Mouse (Mus musculus) midbrain, postnatal 0 days (tissue): ENCODE measurements around the gene Gpr1. TPM values are rescaled to one million over a fixed set of nuclear protein-coding genes. Genes with fewer than 3 reads are reported as not detected.
A peak's percentile ranks its signal among the peaks of the same experiment; 100 is the strongest.
"Not testable (repeated sequence)": the region's sequence is repeated elsewhere in the genome, so short reads cannot be mapped to it uniquely, and the experiment has no call there.

Experiments used
- ATAC-seq: fragments of 200-750 bp; cut with Nextera tagmentation; 2 replicates; pipeline ENCODE4 v1.8.0; 2017; ENCODE audit warnings: moderate number of reproducible peaks, mild to moderate bottlenecking, moderate TSS enrichment, moderate library complexity; ENCODE audit not compliant: low FRiP score
- DNase-seq: peaks from one replicate; pipeline ENCODE4 v3.0.0-alpha.2; 2015; ENCODE audit warnings: low spot score
- H3K27ac ChIP-seq: fragments of 300-500 bp; sonication (generic); 2 replicates; pipeline ENCODE4 v1.5.1; 2014; ENCODE audit warnings: low read depth, mild to moderate bottlenecking, low read length, mixed read lengths
- H3K27me3 ChIP-seq: fragments of 300-500 bp; sonication (generic); 2 replicates; pipeline ENCODE4 v1.6.1; 2014; ENCODE audit warnings: low read length, control low read depth, mixed read lengths; ENCODE audit not compliant: insufficient read depth
- H3K36me3 ChIP-seq: fragments of 300-500 bp; sonication (generic); 2 replicates; pipeline ENCODE4 v1.6.1; 2014; ENCODE audit warnings: low read length, control low read depth, mixed read lengths; ENCODE audit not compliant: insufficient read depth
- H3K4me1 ChIP-seq: fragments of 300-500 bp; sonication (generic); 2 replicates; pipeline ENCODE4 v1.6.1; 2014; ENCODE audit warnings: mild to moderate bottlenecking, control low read depth, antibody characterized with exemption, low read length, mixed read lengths; ENCODE audit not compliant: insufficient read depth
- H3K4me2 ChIP-seq: fragments of 300-500 bp; sonication (generic); 2 replicates; pipeline ENCODE4 v1.6.1; 2014; ENCODE audit warnings: low read depth, mild to moderate bottlenecking, low read length, mixed read lengths; ENCODE audit not compliant: poor library complexity, severe bottlenecking
- H3K4me3 ChIP-seq: fragments of 300-500 bp; sonication (generic); 2 replicates; pipeline ENCODE4 v1.5.1; 2014; ENCODE audit warnings: low read depth, mild to moderate bottlenecking, low read length, moderate library complexity
- H3K9ac ChIP-seq: fragments of 300-500 bp; sonication (generic); replicated peaks from 2 replicates; pipeline ENCODE4 v1.6.1; 2014; ENCODE audit warnings: mild to moderate bottlenecking, low read length, moderate library complexity, mixed read lengths; ENCODE audit not compliant: poor library complexity, severe bottlenecking
- H3K9me3 ChIP-seq: fragments of 300-500 bp; sonication (generic); 2 replicates; pipeline ENCODE4 v1.6.1; 2016; ENCODE audit warnings: low read length, control low read depth
- CTCF ChIP-seq: IDR thresholded peaks from 2 replicates; pipeline ENCODE4 v1.5.1; 2016; ENCODE audit warnings: antibody characterized with exemption, mild to moderate bottlenecking
- WGBS: fragments of 180-500 bp; shearing (Covaris S2); extraction: QIAGEN DNeasy Blood & Tissue Kit; methylation state at CpG from one replicate; pipeline ENCODE4 v1.1.7; 2014; 5-methylcytosine and 5-hydroxymethylcytosine counted together
- microRNA-seq: library from miRNA; unstranded; fragments of <30 nt; microRNA quantifications from one replicate; pipeline ENCODE4, GENCODE M21; 2016; ENCODE audit warnings: borderline number of aligned reads
- polyA plus RNA-seq: library from polyadenylated mRNA; unstranded; fragments of >200 nt; fragmentation: Nextera tagmentation; extraction: Ambion mirVana; gene quantifications from 2 replicates; pipeline ENCODE4 v1.2.1, GENCODE M21; 2015
- total RNA-seq: library from RNA; depleted of rRNA; stranded (reverse); fragments of >200 nt; gene quantifications from 2 replicates; pipeline ENCODE4 v1.2.3, GENCODE M21; 2014; rRNA removed

Gpr1 gene
- total and polyA plus RNA-seq, 2 experiments from 2014 or later = 0.16 to 1.2 TPM

DNA sequence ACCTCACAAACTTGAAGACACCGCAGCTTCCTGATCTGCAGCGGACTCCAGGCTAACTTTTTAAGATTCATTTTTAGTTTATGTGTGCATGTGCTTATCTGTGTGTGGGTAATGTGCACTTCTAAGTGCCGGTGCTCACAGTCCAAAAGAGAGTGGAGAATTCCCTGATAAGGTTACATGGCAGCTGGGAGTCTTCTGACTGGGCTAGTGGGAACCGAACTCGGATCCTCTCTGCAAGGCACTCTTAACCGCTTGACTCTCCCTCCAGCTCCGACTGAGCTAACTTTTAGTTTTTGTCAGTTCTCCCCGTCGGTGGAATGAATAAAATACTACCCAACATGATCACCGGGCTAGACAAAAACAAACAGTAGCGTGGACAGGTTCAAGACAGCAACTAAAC, 38.5 kb downstream of the Gpr1 start:
- ATAC-seq (no peak), DNase-seq (no peak)
- no peaks in the 10 kb centered on the region for H3K9me3 ChIP-seq

GRCm38 (mm10) chr1:63168638-63169037, 45.7 kb downstream of the Gpr1 start:
- 93% methylated on average over 2 of the region's 2 CpGs for WGBS
- TF ChIP-seq CTCF = no peak
- Histone ChIP-seq H3K9me3 (no peaks in the 10 kb centered on the region), H3K27me3 (no peaks in the 10 kb centered on the region), H3K4me3 (no peak overlapping the region), H3K4me1 (no peaks in the 10 kb centered on the region), H3K36me3 (peaks cover 39% of the 10 kb centered on the region), H3K4me2 (no peak overlapping the region), H3K9ac (no peak overlapping the region), H3K27ac (no peak overlapping the region)
- no peak for ATAC-seq
- no peak for DNase-seq

More for the DNA sequence above, 38.5 kb downstream of the Gpr1 start:
- Histone ChIP-seq H3K27me3 (no peaks in the 10 kb centered on the region), H3K4me1 (peaks cover 20% of the 10 kb centered on the region), H3K36me3 (peaks cover 9% of the 10 kb centered on the region; the same call in 1 of the 2 replicates), H3K4me3 (peak overlapping the region; percentile 83), H3K9ac (peak overlapping the region; percentile 89), H3K27ac (peak overlapping the region; percentile 90), H3K4me2 (peak overlapping the region; percentile 86)
- 12% methylated on average over 11 of the region's 11 CpGs for WGBS
- no peak for TF ChIP-seq CTCF

DNA sequence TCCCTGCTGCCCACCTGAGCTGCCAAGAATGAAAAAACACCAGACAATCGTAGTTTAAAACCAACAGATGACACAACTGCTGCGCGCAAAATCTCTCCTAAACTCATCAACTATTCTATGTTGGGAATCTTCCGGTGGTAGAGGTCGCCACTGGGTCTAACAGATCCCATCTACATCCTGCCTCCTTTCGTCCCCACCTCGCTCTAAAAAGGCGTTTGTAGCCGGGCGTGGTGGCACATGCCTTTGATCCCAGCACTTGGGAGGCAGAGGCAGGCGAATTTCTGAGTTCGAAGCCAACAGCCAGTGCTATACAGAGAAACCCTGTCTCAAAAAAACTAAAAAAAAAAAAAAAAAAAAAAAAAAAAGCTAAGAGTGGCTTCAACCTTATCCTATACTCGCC, 74.1 kb downstream of the Gpr1 start:
- no peak overlapping the region for H3K27ac ChIP-seq
- WGBS = 98% methylated on average over 13 of the region's 13 CpGs
- H3K9ac ChIP-seq = no peak overlapping the region

DNA sequence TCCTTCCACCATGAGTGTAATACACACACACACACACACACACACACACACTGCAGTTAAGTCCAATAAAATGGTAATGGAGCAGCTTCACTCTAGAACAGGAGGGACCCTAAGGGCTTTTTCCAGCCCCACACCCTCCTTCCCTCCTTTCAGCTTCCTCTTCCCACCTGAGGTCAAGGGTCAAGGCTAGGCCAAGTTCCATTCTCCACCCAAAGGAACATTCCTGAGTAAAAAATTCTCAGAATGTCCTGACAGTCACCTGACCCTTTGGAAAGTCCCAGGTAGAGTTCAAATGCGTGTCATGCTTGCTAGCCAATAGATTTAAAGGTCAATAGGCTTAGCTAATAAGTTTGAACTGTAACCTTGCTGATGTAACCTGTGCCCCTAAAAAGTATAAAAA, 75.8 kb downstream of the Gpr1 start:
- not testable (repeated sequence) for H3K27ac ChIP-seq, DNase-seq, H3K4me2 ChIP-seq, H3K27me3 ChIP-seq, H3K9me3 ChIP-seq, H3K4me1 ChIP-seq, H3K36me3 ChIP-seq, ATAC-seq, H3K9ac ChIP-seq, H3K4me3 ChIP-seq
- WGBS = 90% methylated on average over 1 of the region's 1 CpGs

More for the DNA sequence above, 74.1 kb downstream of the Gpr1 start:
- TF ChIP-seq CTCF = no peak
- no peaks in the 10 kb centered on the region for H3K4me1 ChIP-seq
- no peaks in the 10 kb centered on the region for H3K27me3 ChIP-seq
- no peaks in the 10 kb centered on the region for H3K9me3 ChIP-seq
- DNase-seq = no peak
- H3K36me3 ChIP-seq = peaks cover 6% of the 10 kb centered on the region
- H3K4me2 ChIP-seq = no peak overlapping the region
- ATAC-seq = no peak
- H3K4me3 ChIP-seq = no peak overlapping the region

DNA sequence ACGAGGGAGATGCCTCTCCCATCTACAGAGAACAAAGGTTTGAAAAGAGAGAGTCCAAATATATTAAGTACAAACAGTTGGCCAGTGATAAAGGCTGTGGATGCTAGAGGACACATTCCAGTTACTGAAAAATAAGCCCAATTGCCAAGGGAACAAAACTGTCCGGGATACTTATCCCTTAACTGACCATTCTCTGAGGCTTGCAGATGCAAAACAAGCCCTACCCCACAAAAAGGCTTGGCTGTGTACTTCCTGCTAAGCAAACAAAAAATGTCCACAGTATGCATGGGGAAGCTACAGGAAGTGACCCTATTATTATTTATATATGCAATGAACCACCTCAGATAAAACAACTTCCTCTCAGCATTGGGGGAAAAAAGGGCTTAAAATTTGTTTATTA, 76.4 kb downstream of the Gpr1 start:
- Histone ChIP-seq H3K4me3 (no peak overlapping the region), H3K9ac (no peak overlapping the region), H3K36me3 (peaks cover 6% of the 10 kb centered on the region), H3K4me2 (no peak overlapping the region), H3K27ac (no peak overlapping the region), H3K27me3 (no peaks in the 10 kb centered on the region), H3K4me1 (no peaks in the 10 kb centered on the region), H3K9me3 (no peaks in the 10 kb centered on the region)
- no peak for TF ChIP-seq CTCF
- 79% methylated on average over 2 of the region's 2 CpGs for WGBS
- DNase-seq = no peak
- ATAC-seq = no peak

DNA sequence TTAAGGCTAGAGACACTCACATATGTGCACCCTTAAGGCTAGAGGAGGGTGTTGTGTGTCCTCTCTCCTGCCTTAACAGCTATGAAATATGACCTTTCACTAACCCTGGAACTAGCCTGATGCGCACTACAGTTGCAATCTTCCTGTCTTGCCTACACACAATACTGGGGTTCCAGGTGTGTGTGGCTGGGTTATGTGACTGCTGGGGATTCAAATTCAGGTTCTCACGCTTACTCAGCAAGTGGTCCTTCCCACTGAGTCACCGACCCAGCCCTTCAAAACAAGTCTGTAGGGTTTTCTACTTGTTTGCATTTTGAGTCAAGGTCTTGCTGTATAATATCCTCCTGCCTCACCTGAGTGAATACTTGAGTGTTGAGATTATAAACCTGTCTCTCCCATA, 79.8 kb downstream of the Gpr1 start:
- ATAC-seq (no peak), DNase-seq (no peak)
- H3K27me3 ChIP-seq = no peaks in the 10 kb centered on the region
- 85% methylated on average over 3 of the region's 3 CpGs for WGBS
- H3K27ac ChIP-seq = no peak overlapping the region
- H3K9ac ChIP-seq = no peak overlapping the region
- TF ChIP-seq CTCF = no peak
- no peak overlapping the region for H3K4me2 ChIP-seq
- no peaks in the 10 kb centered on the region for H3K4me1 ChIP-seq
- H3K36me3 ChIP-seq = no peaks in the 10 kb centered on the region; the same call in 1 of the 2 replicates
- no peak overlapping the region for H3K4me3 ChIP-seq
- no peaks in the 10 kb centered on the region for H3K9me3 ChIP-seq

Small RNA genes within 50 kb of the gene (microRNA-seq; reads per million reads assigned to microRNA genes)
- gene Gm24557 (not detected), gene Gm27512 (not detected)

Other genes with a start within 250 kb of the Gpr1 start
- gene Ino80d, start 99.9 kb downstream of the Gpr1 start, total RNA-seq = 11.0 and 15.0 TPM in 2 replicates
- gene Ino80d, start 99.9 kb downstream of the Gpr1 start, polyA plus RNA-seq = 5.1 and 7.3 TPM in 2 replicates
- 617 and 653 TPM in 2 replicates for gene Eef1b2, start 37.7 kb downstream of the Gpr1 start, total RNA-seq
- 449 and 480 TPM in 2 replicates for gene Eef1b2, start 37.7 kb downstream of the Gpr1 start, polyA plus RNA-seq
- 117 and 137 TPM in 2 replicates for gene Ndufs1, start 37.7 kb downstream of the Gpr1 start, total RNA-seq
- gene Ndufs1, start 37.7 kb downstream of the Gpr1 start, polyA plus RNA-seq = 128 and 134 TPM in 2 replicates
- 31.6 and 35.3 TPM in 2 replicates for gene Zdbf2, start 58.7 kb upstream of the Gpr1 start, total RNA-seq
- 26.7 and 45.9 TPM in 2 replicates for gene Zdbf2, start 58.7 kb upstream of the Gpr1 start, polyA plus RNA-seq
- 64.0 and 65.3 TPM in 2 replicates for gene Adam23, start 231.3 kb upstream of the Gpr1 start, total RNA-seq
- 15.5 and 19.5 TPM in 2 replicates for gene Adam23, start 231.3 kb upstream of the Gpr1 start, polyA plus RNA-seq